Mouse (Mus musculus) WW6 (cell line): ENCODE measurements around the gene Gbx1.
"Not testable (repeated sequence)": the region's sequence is repeated elsewhere in the genome, so short reads cannot be mapped to it uniquely, and the experiment has no call there.

Experiments used
- DNase-seq: peaks from one replicate; pipeline ENCODE4 v3.0.0-alpha.2; 2013; ENCODE audit warnings: low read depth, low spot score

Gene Gbx1

GRCm38 (mm10) chr5:24526889-24527230, at the start of gene Gbx1:
Gene Gbx1, minus strand, starts transcription at chr5:24527202.
- no peak for DNase-seq

GRCm38 (mm10) chr5:24576801-24577182, 49.8 kb upstream of the Gbx1 start:
- DNase-seq: no peak

GRCm38 (mm10) chr5:24575948-24576347, 48.9 kb upstream of the Gbx1 start:
- no peak for DNase-seq

- DNase-seq: no peak
Observed at GRCm38 (mm10) chr5:24556709-24557108, 29.7 kb upstream of the Gbx1 start, which contains the start of gene 4931409K22Rik. Gene 4931409K22Rik, minus strand, starts transcription at chr5:24556809.

- not testable (repeated sequence) for DNase-seq
Observed at GRCm38 (mm10) chr5:24555335-24555734, 28.3 kb upstream of the Gbx1 start.

- DNase-seq: no peak
Observed at GRCm38 (mm10) chr5:24553621-24554244, 26.7 kb upstream of the Gbx1 start.

DNA sequence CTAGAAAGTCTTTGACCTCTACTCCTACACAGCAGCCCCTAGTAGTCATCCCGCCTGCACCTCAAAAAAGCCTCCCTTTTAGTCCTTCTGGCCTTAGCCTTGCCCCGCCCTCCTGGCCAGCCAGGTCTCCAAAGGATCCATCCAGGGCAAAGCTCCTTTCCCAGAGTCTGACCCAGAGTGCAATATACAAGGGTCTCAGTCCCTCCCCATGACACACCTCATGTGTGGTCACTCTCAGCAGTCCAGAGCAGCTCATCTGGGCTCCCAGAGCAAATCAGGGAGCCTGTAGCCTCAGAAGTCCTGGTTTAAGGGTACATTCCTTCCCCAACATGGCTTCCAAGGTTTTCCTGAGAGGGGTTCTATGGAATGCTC, 24.3 kb upstream of the Gbx1 start:
- DNase-seq: no peak

GRCm38 (mm10) chr5:24550598-24551316, 23.8 kb upstream of the Gbx1 start:
- no peak for DNase-seq

GRCm38 (mm10) chr5:24542643-24543042, 15.6 kb upstream of the Gbx1 start:
- DNase-seq: no peak

GRCm38 (mm10) chr5:24541144-24541569, 14.2 kb upstream of the Gbx1 start:
- no peak for DNase-seq

GRCm38 (mm10) chr5:24540387-24541143, 13.6 kb upstream of the Gbx1 start, which contains the start of gene Asb10:
Gene Asb10, minus strand, starts transcription at chr5:24540978.
- no peak for DNase-seq

DNA sequence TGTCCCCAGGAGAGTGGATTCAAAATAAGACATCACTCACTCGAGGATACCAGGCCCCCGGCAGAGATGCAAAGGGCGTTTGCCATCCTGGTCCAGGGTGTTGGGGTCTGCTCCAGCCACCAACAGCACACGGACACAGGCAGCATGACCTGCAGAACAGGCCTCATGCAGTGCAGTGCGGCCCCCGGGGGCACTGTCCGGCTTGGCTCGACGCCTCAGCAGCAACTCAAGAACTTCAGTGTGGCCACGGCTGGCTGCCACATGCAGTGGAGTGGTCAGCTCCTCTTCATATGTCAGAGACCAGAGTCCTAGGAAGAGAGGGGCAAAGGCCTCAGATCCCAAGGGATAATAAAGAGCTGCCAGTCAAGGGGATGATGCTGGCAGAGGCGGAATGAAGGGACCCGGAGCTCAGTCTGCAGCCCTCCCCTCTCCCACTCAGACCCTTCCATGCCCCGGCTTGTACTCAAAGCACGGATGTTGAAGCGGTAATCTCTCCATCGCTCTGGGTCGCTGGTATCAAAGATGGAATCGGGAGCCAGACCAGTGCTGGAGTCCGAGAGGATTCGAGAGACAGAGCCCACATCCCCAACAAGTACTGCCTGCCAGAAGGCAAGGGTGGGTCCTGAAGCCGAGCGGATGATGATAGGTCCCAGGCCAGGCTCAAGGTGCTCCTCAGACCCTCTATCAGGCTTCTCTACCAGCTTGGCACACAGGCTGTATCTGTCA, 12.7 kb upstream of the Gbx1 start:
- no peak for DNase-seq

- no peak for DNase-seq
Observed at GRCm38 (mm10) chr5:24537618-24538017, 10.6 kb upstream of the Gbx1 start.

- no peak for DNase-seq
Observed at GRCm38 (mm10) chr5:24536511-24536910, 9.5 kb upstream of the Gbx1 start.

DNA sequence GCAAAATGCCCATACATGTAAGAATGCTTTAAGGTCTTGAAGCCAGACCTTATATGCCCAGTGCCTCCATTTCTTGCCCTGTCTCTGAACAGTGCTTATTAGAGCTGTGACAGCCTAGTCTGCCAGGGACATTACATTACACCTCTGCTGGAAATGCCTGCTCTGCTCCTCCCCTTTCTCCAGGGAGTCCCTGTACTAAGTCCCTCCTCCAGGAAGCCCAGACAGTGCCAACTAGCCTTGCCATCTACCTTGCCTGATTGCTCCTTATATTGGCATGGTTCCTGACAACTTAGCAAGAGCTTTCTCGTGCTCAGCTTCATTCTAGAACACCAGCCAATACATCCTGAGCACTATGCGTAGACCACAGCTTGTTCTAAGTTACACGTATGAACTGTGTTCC, 8.7 kb upstream of the Gbx1 start:
- no peak for DNase-seq

GRCm38 (mm10) chr5:24534292-24534691, 7.3 kb upstream of the Gbx1 start:
- DNase-seq: no peak

DNA sequence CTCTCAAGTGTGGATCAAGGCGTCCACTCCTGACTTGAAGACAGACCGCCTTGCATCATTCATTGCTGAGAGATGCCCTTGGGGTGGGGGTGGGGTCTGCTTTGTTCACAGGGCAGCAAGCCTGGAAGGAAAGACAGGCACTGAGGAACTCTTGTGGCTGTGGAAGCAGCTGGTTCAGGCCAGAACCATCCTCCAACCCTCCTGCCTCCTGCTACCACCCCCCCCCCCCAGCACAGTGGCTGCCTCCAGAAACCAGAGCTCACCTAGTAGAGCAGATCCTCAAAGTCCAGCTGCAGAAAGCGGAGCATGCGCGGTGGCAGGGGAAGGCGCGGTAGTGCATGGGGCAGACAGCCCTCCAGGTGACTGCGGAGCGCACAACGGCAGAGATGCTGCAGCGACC, 6.4 kb upstream of the Gbx1 start:
- DNase-seq: no peak

DNA sequence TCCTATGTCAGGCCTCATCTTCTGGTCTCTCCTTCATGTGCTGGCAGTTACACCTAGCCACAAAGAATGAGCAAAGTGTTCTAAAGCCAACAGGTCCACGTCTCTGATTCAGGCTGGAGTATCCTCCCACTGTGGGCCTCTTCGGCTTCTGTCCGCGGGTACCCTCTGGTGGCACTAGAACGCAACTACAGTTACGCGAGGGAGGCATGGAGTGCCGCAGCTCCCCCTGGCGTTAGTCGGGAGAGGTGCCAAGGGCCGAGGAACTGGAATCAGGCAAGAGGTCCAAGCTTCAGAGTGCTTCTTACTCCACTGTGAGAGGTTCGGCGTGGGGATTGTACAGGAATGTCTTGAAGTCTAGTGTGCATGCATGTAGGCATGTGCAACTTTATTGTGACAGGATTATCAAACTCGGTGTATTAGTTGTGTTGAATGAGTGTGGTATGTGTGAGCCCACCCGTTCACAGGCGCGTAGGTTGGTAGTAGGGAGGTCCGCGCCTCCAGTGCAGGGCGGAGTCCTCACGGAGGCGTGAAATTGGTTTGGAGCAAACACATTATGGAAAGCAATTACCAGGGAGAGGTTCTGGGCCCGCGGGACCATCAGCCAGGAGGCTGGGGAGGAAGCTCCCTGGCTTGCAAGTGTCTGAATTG, 3.2 kb upstream of the Gbx1 start:
- DNase-seq: peak; percentile 56

DNA sequence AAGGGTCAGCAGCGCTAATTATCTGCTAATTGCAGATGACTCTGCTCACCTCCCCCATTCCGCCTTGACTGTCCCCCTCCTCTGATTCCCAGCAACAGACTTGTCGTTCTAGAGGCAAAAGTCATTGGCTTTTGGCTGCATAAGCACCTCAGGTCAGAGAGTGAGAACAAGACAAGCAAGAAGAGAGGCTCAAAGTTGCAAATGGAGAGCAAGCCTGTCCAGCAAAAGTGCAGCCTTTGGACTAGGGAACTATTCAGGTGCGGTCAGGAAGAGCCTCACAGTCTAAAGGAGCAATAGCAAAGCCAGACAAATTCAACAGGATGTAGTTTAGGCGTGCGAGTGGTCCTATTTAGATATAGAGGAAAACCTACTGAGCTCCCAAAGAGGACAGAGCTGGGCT, 778 bp upstream of the Gbx1 start:
- DNase-seq: no peak

- DNase-seq: no peak
Observed at GRCm38 (mm10) chr5:24526190-24526888, 663 bp downstream of the Gbx1 start.
